Mouse (Mus musculus): ENCODE measurements at regions not wholly inside any gene's neighbourhood (a gene's known extent, or its start where the extent isn't known, plus 50 kb on each side); places are given as distances from the start of the nearest gene placed in this dataset.

- Histone ChIP-seq H3K9ac (no peak overlapping the region), H3K9me3 (no peaks in the 10 kb centered on the region), H3K27ac (no peak overlapping the region), H3K4me1 (no peaks in the 10 kb centered on the region), H3K36me3 (no peaks in the 10 kb centered on the region), H3K4me2 (no peak overlapping the region), H3K4me3 (no peak overlapping the region), H3K27me3 (no peaks in the 10 kb centered on the region)
- no peak for ATAC-seq (ENCODE audit: insufficient number of reproducible peaks, insufficient read depth, low FRiP score, low TSS enrichment, low read depth)
- 70% methylated on average over 4 of the region's 4 CpGs for WGBS
Measured at GRCm38 (mm10) chr3:57125792-57126485, 175.8 kb downstream of the Tm4sf1 start.

GRCm38 (mm10) chr3:57118016-57118415 lies 183.8 kb downstream of the Tm4sf1 start:
- no peak for ATAC-seq (ENCODE audit: insufficient number of reproducible peaks, insufficient read depth, low FRiP score, low TSS enrichment, low read depth)
- WGBS, result 79% methylated on average over 1 of the region's 1 CpGs

GRCm38 (mm10) chr3:57102254-57102653 lies 199.5 kb downstream of the Tm4sf1 start:
- Histone ChIP-seq H3K9ac (no peak overlapping the region), H3K4me3 (no peak overlapping the region), H3K4me1 (no peaks in the 10 kb centered on the region), H3K27me3 (no peaks in the 10 kb centered on the region), H3K27ac (no peak overlapping the region), H3K4me2 (no peak overlapping the region), H3K9me3 (no peaks in the 10 kb centered on the region), H3K36me3 (no peaks in the 10 kb centered on the region)
- ATAC-seq (ENCODE audit: insufficient number of reproducible peaks, insufficient read depth, low FRiP score, low TSS enrichment, low read depth), result no peak
- WGBS, result 75% methylated on average over 2 of the region's 2 CpGs

More at GRCm38 (mm10) chr3:57118016-57118415, 183.8 kb downstream of the Tm4sf1 start:
- Histone ChIP-seq H3K4me2 (no peak overlapping the region), H3K36me3 (no peaks in the 10 kb centered on the region), H3K27ac (no peak overlapping the region), H3K4me1 (no peaks in the 10 kb centered on the region), H3K9me3 (no peaks in the 10 kb centered on the region), H3K9ac (no peak overlapping the region), H3K4me3 (no peak overlapping the region), H3K27me3 (no peaks in the 10 kb centered on the region)

GRCm38 (mm10) chr3:57100515-57100914 lies 201.3 kb downstream of the Tm4sf1 start:
- Histone ChIP-seq H3K27ac (no peak overlapping the region), H3K27me3 (no peaks in the 10 kb centered on the region), H3K36me3 (no peaks in the 10 kb centered on the region), H3K9me3 (no peaks in the 10 kb centered on the region), H3K4me3 (no peak overlapping the region), H3K4me1 (no peaks in the 10 kb centered on the region), H3K4me2 (no peak overlapping the region), H3K9ac (no peak overlapping the region)
- 84% methylated on average over 1 of the region's 1 CpGs for WGBS
- ATAC-seq (ENCODE audit: insufficient number of reproducible peaks, insufficient read depth, low FRiP score, low TSS enrichment, low read depth), result no peak

GRCm38 (mm10) chr3:57094936-57095335 lies 206.9 kb downstream of the Tm4sf1 start:
- Histone ChIP-seq H3K4me1 (no peaks in the 10 kb centered on the region), H3K27me3 (no peaks in the 10 kb centered on the region), H3K4me3 (no peak overlapping the region), H3K9ac (no peak overlapping the region), H3K36me3 (no peaks in the 10 kb centered on the region), H3K27ac (no peak overlapping the region), H3K9me3 (no peaks in the 10 kb centered on the region), H3K4me2 (no peak overlapping the region)
- 69% methylated on average over 3 of the region's 3 CpGs for WGBS
- no peak for ATAC-seq (ENCODE audit: insufficient number of reproducible peaks, insufficient read depth, low FRiP score, low TSS enrichment, low read depth)

GRCm38 (mm10) chr3:57093201-57093940 lies 208.4 kb downstream of the Tm4sf1 start:
- H3K9me3 ChIP-seq, result no peaks in the 10 kb centered on the region
- no peak for ATAC-seq (ENCODE audit: insufficient number of reproducible peaks, insufficient read depth, low FRiP score, low TSS enrichment, low read depth)
- H3K27ac ChIP-seq, result no peak overlapping the region
- no peaks in the 10 kb centered on the region for H3K36me3 ChIP-seq
- H3K4me2 ChIP-seq, result no peak overlapping the region
- 78% methylated on average over 1 of the region's 1 CpGs for WGBS
- no peaks in the 10 kb centered on the region for H3K4me1 ChIP-seq
- no peak overlapping the region for H3K9ac ChIP-seq
- H3K4me3 ChIP-seq, result no peak overlapping the region
- H3K27me3 ChIP-seq, result no peaks in the 10 kb centered on the region

GRCm38 (mm10) chr3:57074516-57074915 lies 227.3 kb downstream of the Tm4sf1 start:
- WGBS, result 81% methylated on average over 1 of the region's 1 CpGs

GRCm38 (mm10) chr3:57073962-57074506 lies 227.8 kb downstream of the Tm4sf1 start:
- Histone ChIP-seq H3K4me1 (no peaks in the 10 kb centered on the region), H3K27me3 (no peaks in the 10 kb centered on the region), H3K27ac (no peak overlapping the region), H3K9ac (no peak overlapping the region), H3K4me3 (no peak overlapping the region), H3K36me3 (no peaks in the 10 kb centered on the region), H3K4me2 (no peak overlapping the region), H3K9me3 (no peaks in the 10 kb centered on the region)
- ATAC-seq (ENCODE audit: insufficient number of reproducible peaks, insufficient read depth, low FRiP score, low TSS enrichment, low read depth), result no peak
- 78% methylated on average over 4 of the region's 4 CpGs for whole genome bisulfite sequencing

More at GRCm38 (mm10) chr3:57074516-57074915, 227.3 kb downstream of the Tm4sf1 start:
- Histone ChIP-seq H3K9ac (no peak overlapping the region), H3K4me2 (no peak overlapping the region), H3K4me3 (no peak overlapping the region), H3K9me3 (no peaks in the 10 kb centered on the region), H3K27ac (no peak overlapping the region), H3K27me3 (no peaks in the 10 kb centered on the region), H3K36me3 (no peaks in the 10 kb centered on the region), H3K4me1 (no peaks in the 10 kb centered on the region)
- no peak for ATAC-seq (ENCODE audit: insufficient number of reproducible peaks, insufficient read depth, low FRiP score, low TSS enrichment, low read depth)

GRCm38 (mm10) chr3:57033021-57033420 lies 268.8 kb downstream of the Tm4sf1 start:
- no peaks in the 10 kb centered on the region for H3K4me1 ChIP-seq
- no peaks in the 10 kb centered on the region for H3K9me3 ChIP-seq
- no peak overlapping the region for H3K4me2 ChIP-seq
- H3K27ac ChIP-seq, result no peak overlapping the region
- no peaks in the 10 kb centered on the region for H3K27me3 ChIP-seq
- no peaks in the 10 kb centered on the region for H3K36me3 ChIP-seq
- H3K9ac ChIP-seq, result no peak overlapping the region
- ATAC-seq (ENCODE audit: insufficient number of reproducible peaks, insufficient read depth, low FRiP score, low TSS enrichment, low read depth), result no peak
- H3K4me3 ChIP-seq, result no peak overlapping the region

- no peaks in the 10 kb centered on the region for H3K9me3 ChIP-seq
Measured at GRCm38 (mm10) chr3:57018171-57018570, 283.6 kb downstream of the Tm4sf1 start.

GRCm38 (mm10) chr3:56981305-56981660 lies 320.5 kb downstream of the Tm4sf1 start:
- Histone ChIP-seq H3K27me3 (no peaks in the 10 kb centered on the region), H3K4me2 (no peak overlapping the region), H3K4me3 (no peak overlapping the region), H3K36me3 (no peaks in the 10 kb centered on the region), H3K4me1 (no peaks in the 10 kb centered on the region), H3K27ac (no peak overlapping the region), H3K9me3 (no peaks in the 10 kb centered on the region), H3K9ac (no peak overlapping the region)
- 69% methylated on average over 2 of the region's 2 CpGs for WGBS
- no peak for ATAC-seq (ENCODE audit: insufficient number of reproducible peaks, insufficient read depth, low FRiP score, low TSS enrichment, low read depth)

More at GRCm38 (mm10) chr3:57018171-57018570, 283.6 kb downstream of the Tm4sf1 start:
- Histone ChIP-seq H3K36me3 (no peaks in the 10 kb centered on the region), H3K9ac (no peak overlapping the region), H3K4me2 (no peak overlapping the region), H3K4me1 (no peaks in the 10 kb centered on the region), H3K27ac (no peak overlapping the region), H3K4me3 (no peak overlapping the region), H3K27me3 (no peaks in the 10 kb centered on the region)
- ATAC-seq (ENCODE audit: insufficient number of reproducible peaks, insufficient read depth, low FRiP score, low TSS enrichment, low read depth), result no peak
